In genomic region chr4:22066785-22067433, GRCm38 (mm10) we compare ENCODE assay signal across 14 mouse cellular contexts.
DNase-seq lines count a peak whose midpoint lies in the region; ATAC-seq lines count a peak whose summit lies in the region.
"Had no signal": no experiment of that assay in that cellular context is flagged by ENCODE, and none has a peak within 500 bp of the region (broad histone marks: within the 10 kb centered on the region; RNA-seq: fewer than 3 reads in every experiment).

No protein-coding gene starts in this region.

- peak; percentile 76 for ATAC-seq in hindbrain, embryonic 13.5 days (ENCODE audit: low FRiP score)
- peak; percentile 82 for ATAC-seq in midbrain, embryonic 11.5 days (ENCODE audit: low FRiP score)
- no peak for ATAC-seq in intestine, embryonic 16.5 days

- no peaks in the 10 kb centered on the region for H3K9me3 ChIP-seq in forebrain, embryonic 10.5 days
- no peaks in the 10 kb centered on the region for H3K9me3 ChIP-seq in hindbrain, embryonic 13.5 days
- H3K9me3 ChIP-seq in midbrain, embryonic 11.5 days (ENCODE audit: control insufficient read depth, low read length), result no peaks in the 10 kb centered on the region
- no peaks in the 10 kb centered on the region for H3K9me3 ChIP-seq in intestine, embryonic 16.5 days (ENCODE audit: control insufficient read depth, low read length)
- H3K9me3 ChIP-seq: heart, embryonic 10.5 days; limb, embryonic 10.5 days had no signal

- H3K4me3 ChIP-seq in forebrain, embryonic 10.5 days, result no peak overlapping the region
- no peak overlapping the region for H3K4me3 ChIP-seq in hindbrain, embryonic 13.5 days
- H3K4me3 ChIP-seq in midbrain, embryonic 11.5 days (ENCODE audit: low read depth, low read length), result no peak overlapping the region
- no peak overlapping the region for H3K4me3 ChIP-seq in intestine, embryonic 16.5 days (ENCODE audit: low read length)
- H3K4me3 ChIP-seq: heart, embryonic 10.5 days; limb, embryonic 10.5 days had no signal

- H3K27ac ChIP-seq in forebrain, embryonic 10.5 days, result peak overlapping the region; percentile 73; the same call in 1 of the 2 replicates
- H3K27ac ChIP-seq in hindbrain, embryonic 13.5 days, result 0 out of 2 replicates have a peak overlapping the region, but pooled peaks have one; percentile 35
- peak overlapping the region; percentile 61 for H3K27ac ChIP-seq in midbrain, embryonic 11.5 days (ENCODE audit: low read depth, low read length)
- H3K27ac ChIP-seq in intestine, embryonic 16.5 days (ENCODE audit: low read length), result no peak overlapping the region
- H3K27ac ChIP-seq: heart, embryonic 10.5 days; limb, embryonic 10.5 days had no signal

- WGBS in forebrain, embryonic 10.5 days, result 21% methylated on average over 5 of the region's 5 CpGs
- 22% methylated on average over 5 of the region's 5 CpGs for WGBS in hindbrain, embryonic 13.5 days
- 22% methylated on average over 5 of the region's 5 CpGs for WGBS in midbrain, embryonic 11.5 days
- 67% methylated on average over 5 of the region's 5 CpGs for WGBS in intestine, embryonic 16.5 days

- peaks cover 28% of the 10 kb centered on the region for H3K4me1 ChIP-seq in forebrain, embryonic 10.5 days
- H3K4me1 ChIP-seq in hindbrain, embryonic 13.5 days (replicated peaks), result peaks cover 16% of the 10 kb centered on the region
- H3K4me1 ChIP-seq in midbrain, embryonic 11.5 days (ENCODE audit: control insufficient read depth, insufficient read depth, low read length), result peaks cover 6% of the 10 kb centered on the region
- H3K4me1 ChIP-seq in intestine, embryonic 16.5 days (ENCODE audit: control insufficient read depth, insufficient read depth, low read length), result no peaks in the 10 kb centered on the region
- H3K4me1 ChIP-seq: heart, embryonic 10.5 days; limb, embryonic 10.5 days had no signal

- no peak overlapping the region for H3K9ac ChIP-seq in hindbrain, embryonic 13.5 days
- H3K9ac ChIP-seq in midbrain, embryonic 11.5 days (ENCODE audit: low read length), result no peak overlapping the region
- H3K9ac ChIP-seq in intestine, embryonic 16.5 days (ENCODE audit: low read depth, low read length), result no peak overlapping the region

- peak; percentile 27 for DNase-seq in left cerebral cortex, postnatal 4 days
- no peak for DNase-seq in left cerebral cortex, adult 11 months (ENCODE audit: low spot score)
- no peak for DNase-seq in forebrain, embryonic 10.5 days (ENCODE audit: extremely low spot score, low spot score)
- peak; percentile 85 for DNase-seq in midbrain, embryonic 11.5 days (ENCODE audit: low spot score, missing footprints)
- no peak for DNase-seq in natural killer cell, adult 2 months (ENCODE audit: low spot score in 2 of 2)
- no peak for DNase-seq in frontal cortex, postnatal 10 days (ENCODE audit: low spot score in 2 of 2)
- DNase-seq: kidney, adult 2 months; lung, adult 18-20 months; thymus, adult 18-20 months had no signal

- peaks cover under 1% of the 10 kb centered on the region; the same call in 1 of the 2 replicates for H3K27me3 ChIP-seq in forebrain, embryonic 10.5 days (ENCODE audit: poor library complexity, severe bottlenecking)
- no peaks in the 10 kb centered on the region for H3K27me3 ChIP-seq in hindbrain, embryonic 13.5 days
- H3K27me3 ChIP-seq in midbrain, embryonic 11.5 days (ENCODE audit: control insufficient read depth, insufficient read depth, low read length), result no peaks in the 10 kb centered on the region
- no peaks in the 10 kb centered on the region for H3K27me3 ChIP-seq in intestine, embryonic 16.5 days (replicated peaks; ENCODE audit: control insufficient read depth, insufficient read depth, low read length)
- H3K27me3 ChIP-seq: CH12.LX had no signal

- H3K36me3 ChIP-seq in forebrain, embryonic 10.5 days (replicated peaks), result no peaks in the 10 kb centered on the region
- no peaks in the 10 kb centered on the region for H3K36me3 ChIP-seq in hindbrain, embryonic 13.5 days
- H3K36me3 ChIP-seq in midbrain, embryonic 11.5 days (ENCODE audit: control insufficient read depth, insufficient read depth, low read length), result no peaks in the 10 kb centered on the region
- H3K36me3 ChIP-seq in intestine, embryonic 16.5 days (ENCODE audit: control insufficient read depth, insufficient read depth, low read length), result no peaks in the 10 kb centered on the region
- H3K36me3 ChIP-seq: heart, embryonic 10.5 days; limb, embryonic 10.5 days had no signal

- no peak overlapping the region for H3K4me2 ChIP-seq in hindbrain, embryonic 13.5 days
- no peak overlapping the region for H3K4me2 ChIP-seq in midbrain, embryonic 11.5 days
- no peak overlapping the region for H3K4me2 ChIP-seq in intestine, embryonic 16.5 days (ENCODE audit: low read depth, low read length)

- intact Hi-C loops in left cerebral cortex, postnatal 4 days (cut with DNase I), result no loop called here

Comparison
In these comparisons a context has a peak if more than half of its experiments do, and no peak if none do; other contexts are left out.
1. DNase-seq: peak in left cerebral cortex, postnatal 4 days (single experiment) and midbrain, embryonic 11.5 days (single experiment); none in left cerebral cortex, adult 11 months (single experiment), forebrain, embryonic 10.5 days (single experiment), natural killer cell, adult 2 months (0 of 2) and frontal cortex, postnatal 10 days (0 of 2).